Mouse (Mus musculus) liver, adult 2 months (tissue): ENCODE measurements at regions not wholly inside any gene's neighbourhood (a gene's known extent, or its start where the extent isn't known, plus 50 kb on each side); places are given as distances from the start of the nearest gene placed in this dataset.

ENCODE experiments used
- CTCF ChIP-seq: fragments of 200-500 bp; IDR thresholded peaks from 2 replicates; pipeline ENCODE4 v1.5.1; 2011; ENCODE audit warnings: low read depth, low read length, control low read depth
- POLR2A ChIP-seq: fragments of 200-500 bp; IDR thresholded peaks from 2 replicates; pipeline ENCODE4 v1.6.1; 2011; ENCODE audit warnings: low read length, control low read depth; ENCODE audit not compliant: insufficient read depth; ENCODE audit errors: extremely low read depth

DNA sequence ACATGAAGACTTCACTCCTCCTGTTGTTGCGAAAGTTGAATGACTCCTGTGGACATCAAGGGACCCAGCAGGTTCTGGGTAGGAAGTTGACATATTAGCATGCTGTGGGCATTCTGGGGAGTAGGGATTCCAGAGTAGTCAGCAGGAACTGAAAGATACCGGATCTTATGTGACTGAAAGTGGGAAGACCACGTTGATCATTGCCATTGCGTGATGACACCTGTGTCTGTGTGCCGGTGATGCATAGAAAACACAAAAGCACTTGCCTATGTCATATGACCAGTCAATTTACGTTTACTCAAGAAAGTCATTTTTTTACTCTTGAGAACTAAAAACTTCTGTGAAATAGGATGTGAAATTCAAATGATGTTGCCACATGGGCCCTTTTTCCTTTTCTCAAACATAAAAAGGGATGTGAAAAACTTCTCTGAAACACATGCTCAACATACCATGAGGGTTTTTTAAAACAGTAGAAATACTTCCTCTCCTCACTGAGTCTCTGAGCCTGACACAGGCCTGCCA is 176.8 kb upstream of the Ahr start:
- no peak for TF ChIP-seq POLR2A
- TF ChIP-seq CTCF = no peak
